Mouse (Mus musculus) megakaryocyte, embryonic 14.5 days (primary cell): ENCODE results near the gene Asb3.
"Not testable (repeated sequence)": the region's sequence is repeated elsewhere in the genome, so short reads cannot be mapped to it uniquely, and the experiment has no call there.

Experiments used
- FLI1 ChIP-seq: IDR thresholded peaks from 2 replicates; pipeline ENCODE4 v1.6.1; 2012; ENCODE audit warnings: low read length, inconsistent platforms, mixed read lengths
- GATA1 ChIP-seq: IDR thresholded peaks from 3 replicates; pipeline ENCODE4 v1.6.1; 2012; ENCODE audit warnings: mixed read lengths, low read length, inconsistent platforms, borderline replicate concordance

GRCm38 (mm10) chr11:31017466-31017865 lies 132.2 kb downstream of the Asb3 start:
- TF ChIP-seq GATA1, FLI1: not testable (repeated sequence)
